Mouse (Mus musculus) 3134 (cell line): ENCODE measurements around the gene Rab11fip3.

Experiments used
- DNase-seq: peaks from one replicate; pipeline ENCODE4 v3.0.0-alpha.2; 2011; ENCODE audit warnings: low spot score; ENCODE audit not compliant: insufficient read length; ENCODE audit errors: extremely low read depth

Rab11fip3 gene

GRCm38 (mm10) chr17:26003864-26004263, 65.5 kb downstream of the Rab11fip3 start:
- no peak for DNase-seq

GRCm38 (mm10) chr17:25998425-25998824, 70.9 kb downstream of the Rab11fip3 start:
- no peak for DNase-seq

GRCm38 (mm10) chr17:25993489-25993888, 75.9 kb downstream of the Rab11fip3 start:
- DNase-seq, result no peak

DNA sequence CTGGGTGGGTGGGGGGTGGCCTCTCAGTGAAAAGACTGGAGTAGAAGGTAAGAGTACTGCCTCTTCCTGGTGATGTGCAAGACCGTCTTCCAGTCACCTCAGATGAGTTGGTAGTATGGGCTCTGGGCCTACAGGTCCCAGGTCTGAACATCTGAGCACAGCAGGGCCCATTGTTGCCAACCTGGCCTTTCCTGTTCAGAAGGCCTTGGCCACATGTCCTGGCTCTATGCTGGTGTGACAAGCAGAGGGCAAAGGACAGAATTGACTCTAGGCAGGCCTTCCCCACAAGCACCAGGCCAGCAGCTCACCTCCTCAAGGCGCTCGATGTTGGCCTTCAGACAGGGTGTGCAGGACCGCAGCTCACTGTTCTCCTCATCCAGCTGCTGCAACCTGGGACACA, 77.1 kb downstream of the Rab11fip3 start:
- no peak for DNase-seq

DNA sequence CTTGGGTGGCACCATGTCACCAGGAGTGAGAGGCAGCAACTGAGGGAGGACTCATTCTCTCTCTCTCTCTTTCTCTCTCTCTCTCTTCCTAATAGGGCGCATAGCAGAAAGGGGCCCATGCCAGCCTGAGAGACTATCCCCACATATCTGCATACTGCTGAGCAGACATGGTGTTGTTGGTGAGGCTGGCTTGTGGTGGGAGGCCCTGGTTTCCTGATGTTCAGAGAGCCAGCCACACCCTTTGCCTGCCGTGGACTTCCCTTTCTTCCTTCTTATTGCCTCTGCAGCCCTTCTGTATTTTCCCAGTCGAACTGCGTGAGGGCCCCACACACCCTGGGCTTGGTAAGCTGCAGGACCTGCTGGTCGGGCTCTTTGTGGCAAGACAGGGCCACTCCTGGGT, 79.0 kb downstream of the Rab11fip3 start:
- no peak for DNase-seq

GRCm38 (mm10) chr17:25985306-25986294, 83.8 kb downstream of the Rab11fip3 start, which contains the start of gene Capn15:
Gene Capn15, minus strand, starts transcription at chr17:25985796.
- DNase-seq, result peak; percentile 98

DNA sequence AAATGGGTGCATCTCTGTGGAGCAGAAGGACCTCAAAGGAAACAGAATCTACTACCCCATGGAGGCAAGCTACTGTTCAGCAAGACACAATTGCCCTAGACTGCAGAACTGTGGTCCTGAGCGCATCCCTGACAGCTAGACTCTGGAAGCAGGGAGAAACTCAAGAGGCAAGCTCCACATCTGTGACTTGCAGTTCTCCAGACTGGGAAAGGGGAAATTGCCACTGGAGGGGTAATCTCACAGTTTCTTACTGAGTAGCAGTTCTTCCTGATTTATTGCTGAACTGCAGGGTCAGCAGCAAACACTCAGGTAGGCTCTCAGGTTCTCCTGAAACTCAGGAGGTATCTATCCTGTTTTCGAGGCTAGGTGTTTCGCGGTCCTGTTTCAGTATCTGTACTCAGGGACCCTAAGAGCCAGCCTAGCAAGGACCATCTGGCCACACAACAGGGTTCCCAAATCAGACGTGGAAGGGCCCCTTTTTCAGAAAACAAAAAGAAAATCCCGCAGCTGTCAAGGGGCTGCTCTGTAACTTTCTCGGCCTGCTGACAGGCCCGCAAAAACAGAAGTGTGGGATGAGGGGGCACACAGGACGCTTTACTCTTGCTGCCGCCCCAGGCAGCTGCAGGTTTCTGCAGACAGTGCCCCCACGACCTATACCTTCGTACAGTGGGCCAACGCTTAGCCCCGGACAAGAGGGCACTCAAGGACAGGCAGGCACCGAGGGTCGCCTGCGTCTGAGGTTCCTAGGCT, 84.6 kb downstream of the Rab11fip3 start:
- no peak for DNase-seq

DNA sequence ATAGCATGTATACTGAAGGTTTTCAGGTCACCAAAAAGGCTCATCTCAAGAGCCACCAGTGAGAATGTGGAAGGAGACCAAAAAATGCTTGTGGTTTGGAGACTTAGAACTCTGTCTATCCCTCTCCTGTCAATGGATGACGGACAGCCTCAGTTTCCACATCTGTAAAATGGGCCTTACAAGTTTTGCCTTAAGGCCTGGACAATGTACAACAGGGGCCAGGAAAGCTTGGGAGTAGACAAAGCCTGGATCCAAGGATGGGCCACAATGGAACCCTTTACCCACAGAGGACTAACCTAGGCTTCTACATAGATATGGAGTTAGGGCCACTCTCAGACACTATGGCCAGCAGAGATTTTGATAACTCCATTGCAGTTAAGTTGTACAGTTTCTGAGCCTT, 85.3 kb downstream of the Rab11fip3 start:
- no peak for DNase-seq

GRCm38 (mm10) chr17:25982913-25983312, 86.4 kb downstream of the Rab11fip3 start:
- DNase-seq, result no peak

DNA sequence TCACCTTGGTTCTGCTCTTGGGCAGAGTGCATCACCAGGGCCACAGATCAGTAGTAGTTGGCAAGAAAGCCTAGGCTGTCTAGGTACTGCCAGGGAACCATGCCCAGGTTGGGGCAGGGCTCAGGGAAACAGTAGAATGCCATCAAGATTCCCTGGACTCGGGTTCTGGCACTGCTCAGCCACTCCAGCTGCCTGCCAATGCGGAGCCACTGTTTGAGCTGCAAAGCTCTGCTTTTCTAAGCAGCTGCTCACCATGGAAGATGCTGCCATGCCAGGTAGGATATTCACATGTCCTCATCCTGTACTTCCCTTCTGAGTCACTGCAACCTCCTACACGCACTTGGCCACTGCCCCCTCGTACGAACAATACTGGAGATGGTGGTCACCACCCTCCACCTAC, 88.5 kb downstream of the Rab11fip3 start:
- DNase-seq, result no peak

DNA sequence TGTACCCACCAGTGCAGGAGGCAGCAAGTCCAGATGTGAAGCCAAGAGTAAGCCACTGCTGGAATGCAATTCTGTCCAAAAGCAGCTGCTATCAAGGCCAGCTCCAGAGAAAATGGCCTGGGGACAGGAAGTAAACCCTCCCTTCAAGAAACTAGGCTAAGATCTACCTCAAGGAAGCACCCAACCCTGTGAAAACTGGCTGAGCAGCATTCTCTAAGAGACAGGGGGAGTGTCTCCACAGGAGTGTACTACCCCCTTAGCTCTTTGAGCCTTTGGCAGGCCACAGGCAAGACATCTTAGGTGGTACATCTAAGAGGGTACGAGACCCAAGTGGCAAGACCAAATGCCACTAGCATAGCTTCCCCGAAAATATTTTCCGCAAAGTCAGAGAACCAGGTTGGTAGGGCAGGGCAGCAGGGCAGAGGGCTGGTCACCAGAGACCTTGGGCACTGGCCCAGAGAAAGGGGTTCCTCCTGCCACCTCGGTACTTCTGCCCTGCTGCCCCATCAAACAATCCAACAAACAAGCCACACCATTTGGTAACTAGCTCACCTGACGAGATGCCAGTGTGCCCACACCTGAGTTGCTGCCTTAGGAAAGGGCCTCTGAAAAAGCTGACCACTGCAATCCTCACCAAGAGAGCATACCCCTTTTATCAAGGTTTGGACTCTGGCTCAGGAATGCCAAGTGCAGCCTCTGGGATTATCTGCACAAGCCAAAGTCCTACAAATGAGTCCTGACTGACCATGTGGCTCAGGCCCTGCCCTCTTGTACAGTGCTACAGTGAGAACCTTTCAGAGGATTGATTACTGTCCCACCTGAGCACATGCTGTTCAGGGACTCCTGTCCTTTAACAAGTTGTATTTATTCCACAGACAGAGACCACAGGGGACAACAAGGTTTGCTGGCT, 89.3 kb downstream of the Rab11fip3 start:
- DNase-seq, result no peak

GRCm38 (mm10) chr17:25970954-25971707, 98.2 kb downstream of the Rab11fip3 start:
- DNase-seq, result no peak

DNA sequence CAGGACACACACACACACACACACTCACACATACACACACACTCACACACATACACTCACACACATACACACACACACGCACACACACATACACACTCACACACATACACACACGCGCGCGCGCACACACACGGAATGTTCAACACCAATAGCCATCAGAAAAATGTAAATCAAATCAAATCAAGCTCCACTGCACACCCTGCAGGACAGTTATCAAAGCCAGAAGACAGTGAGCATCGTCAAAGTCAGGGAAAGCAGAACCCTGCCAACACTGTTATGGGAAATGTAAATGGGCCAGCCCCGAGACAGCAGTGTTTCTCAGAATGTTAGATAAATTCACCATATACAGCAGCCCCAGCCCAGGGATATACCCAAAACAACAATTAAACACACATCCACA, 98.9 kb downstream of the Rab11fip3 start:
- DNase-seq, result no peak

GRCm38 (mm10) chr17:25968176-25968575, 101.2 kb downstream of the Rab11fip3 start:
- no peak for DNase-seq

DNA sequence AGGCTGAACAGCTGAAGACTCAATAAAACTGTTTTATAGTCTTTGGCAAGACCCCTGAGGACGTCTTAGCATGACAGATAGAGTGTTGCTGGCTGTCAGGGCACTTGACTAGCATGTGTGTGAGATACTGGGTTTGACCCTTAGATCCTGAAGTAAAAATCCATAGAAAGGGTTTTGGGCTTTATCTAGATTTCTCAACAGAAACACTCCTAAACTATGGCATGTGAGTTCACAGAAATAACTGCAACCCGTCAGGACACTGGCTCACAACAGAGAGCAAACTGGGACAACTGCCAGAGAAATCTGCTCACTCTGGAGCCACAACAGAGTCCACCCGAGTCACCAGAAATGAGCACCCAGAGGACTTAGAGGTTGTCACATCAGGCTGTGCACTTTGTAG, 101.7 kb downstream of the Rab11fip3 start:
- no peak for DNase-seq

DNA sequence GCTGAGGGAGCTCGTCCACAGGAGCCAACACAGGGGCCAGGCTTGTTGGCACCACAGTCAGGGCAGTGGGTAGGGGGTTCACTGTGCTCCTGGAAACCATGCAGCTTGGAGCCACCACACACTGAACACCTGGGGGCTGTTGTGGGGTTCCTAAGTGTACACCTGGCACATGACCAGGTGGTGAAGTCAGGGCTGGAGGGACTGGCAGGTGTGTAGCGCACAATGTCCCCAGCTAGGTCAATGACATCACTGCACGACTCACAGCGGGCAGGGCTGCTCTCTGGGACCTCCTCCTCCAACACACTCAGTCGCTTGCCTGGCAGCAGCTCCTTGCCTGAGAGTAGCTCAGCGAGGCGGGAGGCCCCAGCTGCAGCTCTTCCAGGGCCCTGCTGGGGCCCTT, 105.1 kb downstream of the Rab11fip3 start:
- no peak for DNase-seq

GRCm38 (mm10) chr17:25962413-25962905, 106.9 kb downstream of the Rab11fip3 start:
- DNase-seq, result no peak

DNA sequence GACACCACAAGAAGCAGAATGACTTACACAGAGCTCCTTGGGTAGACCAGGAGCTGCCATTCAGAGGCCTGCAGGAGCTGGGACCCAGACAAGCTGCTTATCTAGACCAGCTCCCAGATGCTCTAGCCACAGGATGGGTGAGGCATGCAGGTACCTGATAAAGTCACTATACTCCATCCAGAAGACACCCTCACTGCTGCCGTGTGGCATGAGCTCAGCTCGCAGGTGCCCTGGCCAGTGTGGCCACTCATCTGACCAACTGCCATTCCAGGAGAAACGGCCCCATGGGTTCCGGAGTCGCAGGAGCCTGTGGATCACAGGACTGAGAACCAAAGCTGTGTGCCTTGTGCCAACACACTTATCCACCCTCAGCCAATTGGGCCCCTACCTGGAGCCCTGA, 107.8 kb downstream of the Rab11fip3 start:
- no peak for DNase-seq

GRCm38 (mm10) chr17:25959630-25960467, 109.5 kb downstream of the Rab11fip3 start:
- DNase-seq, result no peak
